Mouse (Mus musculus) kidney, postnatal 36 days (tissue): ENCODE measurements around the gene Hoxa9.
A peak's percentile ranks its signal among the peaks of the same experiment; 100 is the strongest.

Source experiments
- DNase-seq, 2 experiments: peaks; one replicate each; pipeline ENCODE4 v3.0.0; 2021 to 2022; ENCODE audit warnings: mixed read lengths in 2 of 2

Hoxa9 gene

GRCm38 (mm10) chr6:52230516-52231165, at the start of gene Hoxa9:
Gene Hoxa9, minus strand, starts transcription at chr6:52231089.
- peak in 1 of 2 experiments; percentile 83 for DNase-seq

DNA sequence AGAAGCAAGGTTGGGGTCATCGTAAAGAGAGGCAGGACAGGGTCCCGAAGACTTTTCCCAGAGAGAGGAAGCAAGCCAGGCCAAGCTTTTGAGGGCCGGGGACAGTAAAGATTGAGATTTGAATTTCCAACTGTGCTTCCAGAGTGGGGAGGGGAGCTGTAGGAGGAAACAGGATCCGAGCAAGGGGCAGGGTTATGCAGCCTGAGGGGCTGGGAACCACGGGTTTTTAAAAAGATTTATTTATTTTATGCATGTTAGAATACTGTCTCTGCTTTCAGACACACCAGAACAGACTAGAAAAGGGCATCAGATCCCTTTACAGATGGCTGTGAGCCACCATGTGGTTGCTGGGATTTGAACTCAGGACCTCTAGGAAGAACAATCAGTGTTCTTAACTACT, 46.0 kb upstream of the Hoxa9 start:
- DNase-seq = no peak

GRCm38 (mm10) chr6:52276382-52276781, 45.5 kb upstream of the Hoxa9 start:
- no peak for DNase-seq

- no peak for DNase-seq
Measured at GRCm38 (mm10) chr6:52275563-52276280, 44.8 kb upstream of the Hoxa9 start.

DNA sequence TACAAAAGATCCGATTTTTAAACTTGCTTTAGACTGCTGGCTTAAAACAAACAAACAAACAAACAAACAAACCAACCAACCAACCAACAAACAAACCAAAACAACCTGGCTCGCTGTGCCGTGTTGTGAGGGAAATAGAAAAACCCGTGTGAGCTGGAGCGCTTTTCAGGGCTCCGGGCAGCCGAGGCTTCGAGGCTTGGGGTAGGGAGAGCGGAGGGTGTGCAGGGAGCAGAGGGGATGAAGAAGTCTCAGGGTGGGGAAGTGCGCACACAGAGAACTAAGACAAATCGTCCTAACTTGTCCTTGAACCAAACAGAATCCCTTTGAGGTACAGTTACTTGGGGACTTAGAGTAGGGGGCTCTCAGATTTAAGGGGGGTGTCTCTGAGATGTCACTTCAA, 43.7 kb upstream of the Hoxa9 start:
- no peak for DNase-seq

GRCm38 (mm10) chr6:52273656-52274280, 42.9 kb upstream of the Hoxa9 start:
- no peak for DNase-seq

- no peak for DNase-seq
Measured at GRCm38 (mm10) chr6:52272766-52273655, 42.1 kb upstream of the Hoxa9 start.

- DNase-seq = peak; percentile 62 to 84
Measured at GRCm38 (mm10) chr6:52270494-52271480, 39.9 kb upstream of the Hoxa9 start.

- DNase-seq = no peak
Measured at GRCm38 (mm10) chr6:52268756-52269155, 37.9 kb upstream of the Hoxa9 start.

GRCm38 (mm10) chr6:52268341-52268740, 37.5 kb upstream of the Hoxa9 start:
- no peak for DNase-seq

DNA sequence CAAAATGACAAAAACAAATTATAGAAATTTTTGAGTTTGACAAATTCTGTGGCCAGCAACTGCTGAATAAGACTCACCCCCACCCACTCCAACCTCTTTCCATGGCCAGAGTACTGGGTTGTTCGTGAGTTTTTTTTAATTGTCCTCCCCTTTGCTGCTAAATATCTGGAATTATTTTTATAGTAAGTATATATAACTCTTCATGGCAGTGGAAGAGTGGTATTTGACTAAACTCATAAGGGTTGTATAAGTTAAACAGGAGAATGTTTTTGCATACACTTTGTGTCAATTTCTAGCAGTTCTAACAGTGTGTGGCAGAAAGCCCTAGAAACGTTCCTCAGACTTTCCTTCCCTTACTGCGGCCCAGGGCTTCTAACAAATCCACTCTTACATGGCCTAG, 36.8 kb upstream of the Hoxa9 start:
- DNase-seq = no peak

- DNase-seq = no peak
Measured at GRCm38 (mm10) chr6:52267221-52267620, 36.3 kb upstream of the Hoxa9 start.

- DNase-seq = no peak
Measured at GRCm38 (mm10) chr6:52266666-52266985, 35.7 kb upstream of the Hoxa9 start.

GRCm38 (mm10) chr6:52265913-52266665, 35.2 kb upstream of the Hoxa9 start:
- peak in 1 of 2 experiments; percentile 6 for DNase-seq

DNA sequence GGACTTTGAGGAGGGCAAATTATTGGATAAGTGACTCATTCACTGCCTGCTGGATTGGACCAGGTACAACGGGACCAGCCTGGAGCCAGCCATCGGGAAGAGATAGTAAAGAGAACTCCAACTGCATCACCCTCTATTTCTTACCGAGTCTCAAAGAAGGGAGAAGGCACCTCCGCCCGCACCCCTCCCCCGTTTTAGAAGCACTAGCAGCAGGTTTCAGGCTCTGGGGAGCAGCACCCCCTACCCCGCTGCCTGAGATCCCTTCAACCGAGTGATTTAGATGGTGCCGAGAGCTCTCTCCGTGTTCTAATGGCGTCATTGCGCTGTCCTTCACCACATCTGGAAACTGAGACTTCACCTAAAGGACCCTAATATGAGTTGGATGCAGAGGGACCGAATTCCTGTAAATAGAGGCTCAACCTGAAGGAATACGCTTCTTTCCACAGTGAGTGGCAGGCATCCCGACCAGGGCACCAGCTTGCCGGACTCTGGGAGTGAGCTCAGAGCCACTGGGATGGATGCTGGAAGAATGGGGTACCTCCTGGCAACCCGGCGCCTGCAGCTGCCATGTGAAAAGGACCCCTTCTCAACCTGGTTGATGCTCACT, 34.5 kb upstream of the Hoxa9 start:
- peak in 1 of 2 experiments; percentile 10 for DNase-seq

- DNase-seq = no peak
Measured at GRCm38 (mm10) chr6:52264106-52264790, 33.4 kb upstream of the Hoxa9 start.

- DNase-seq = no peak
Measured at GRCm38 (mm10) chr6:52263321-52263585, 32.4 kb upstream of the Hoxa9 start.

DNA sequence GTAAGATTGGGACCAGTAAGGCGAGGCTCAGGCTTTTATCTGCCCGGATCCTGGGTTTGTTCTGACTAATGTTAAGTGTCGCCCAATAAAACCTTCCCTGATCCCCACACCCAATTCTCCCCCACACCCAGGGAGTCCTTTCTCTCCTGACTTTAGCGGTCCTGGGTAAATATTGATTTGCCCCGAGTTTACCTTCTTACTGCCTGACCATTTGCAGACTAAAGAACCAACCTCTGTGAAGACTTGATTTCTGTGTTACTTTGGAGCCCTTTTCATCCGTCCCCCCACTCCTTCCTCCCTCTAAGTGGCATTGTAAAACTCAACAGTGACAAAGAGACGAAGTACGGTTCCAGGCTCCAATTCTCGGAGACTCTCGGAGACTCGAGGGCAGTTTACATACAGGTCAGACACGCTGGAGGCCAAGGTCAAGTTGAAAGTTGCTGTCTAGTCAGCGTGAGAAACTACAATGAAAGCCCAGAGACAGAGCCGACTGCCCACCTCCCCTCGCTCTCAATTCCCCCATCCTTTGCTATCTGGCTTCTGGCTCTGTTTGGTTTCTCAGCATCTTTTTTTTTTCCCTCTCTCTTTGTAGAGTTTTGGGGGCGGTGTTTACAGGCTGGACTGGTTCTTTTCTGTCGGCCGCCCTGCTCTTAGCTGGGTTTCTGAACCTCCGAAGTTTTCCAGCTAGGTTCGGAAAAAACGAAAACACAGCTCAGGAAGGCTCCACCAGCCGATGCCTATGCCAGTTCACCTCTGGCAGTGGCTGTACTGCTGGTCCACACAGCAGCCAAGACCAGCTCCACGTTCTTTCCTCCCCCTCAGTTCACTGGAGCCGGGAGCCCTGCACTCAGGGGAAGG, 31.8 kb upstream of the Hoxa9 start:
- peak in 1 of 2 experiments; percentile 29 for DNase-seq
